Mouse (Mus musculus) frontal cortex, postnatal 25 days (tissue): ENCODE results near the gene Cacna1f.
A peak's percentile ranks its signal among the peaks of the same experiment; 100 is the strongest.

ENCODE experiments used
- DNase-seq, 2 experiments: peaks; one replicate each; pipeline ENCODE4 v3.0.0; 2022; ENCODE audit warnings: low spot score in 2 of 2

The Cacna1f gene

GRCm38 (mm10) chrX:7674284-7675000 is 67.6 kb downstream of the Cacna1f start:
- DNase-seq = no peak

GRCm38 (mm10) chrX:7675001-7675380 is 68.1 kb downstream of the Cacna1f start:
- DNase-seq = no peak

- no peak for DNase-seq
Measured at GRCm38 (mm10) chrX:7678986-7679385, 72.1 kb downstream of the Cacna1f start.

- peak; percentile 68 to 74 for DNase-seq
Measured at GRCm38 (mm10) chrX:7679405-7680056, 72.6 kb downstream of the Cacna1f start.

GRCm38 (mm10) chrX:7680057-7680412 is 73.2 kb downstream of the Cacna1f start:
- no peak for DNase-seq

GRCm38 (mm10) chrX:7680864-7681263 is 74.0 kb downstream of the Cacna1f start, which contains the start of gene Magix:
TSS of gene Magix (minus strand) at chrX:7681251.
- DNase-seq = no peak
